Mouse (Mus musculus) gastrocnemius, adult 18-20 months (tissue): ENCODE results near the gene Asxl2. TPM values are rescaled to one million over a fixed set of nuclear protein-coding genes. Genes with fewer than 3 reads are reported as not detected.
"Not testable (repeated sequence)": the region's sequence is repeated elsewhere in the genome, so short reads cannot be mapped to it uniquely, and the experiment has no call there.

Experiments
- DNase-seq: peaks from one replicate; pipeline ENCODE4 v3.0.0; 2021; ENCODE audit warnings: low spot score
- long read RNA-seq, 2 experiments: library from polyadenylated mRNA; stranded (forward); transcript quantifications; one replicate each; pipeline ENCODE4 v2.0.0; 2021
- total RNA-seq, 2 experiments: library from RNA; stranded (reverse); gene quantifications; 2 replicates each; pipeline ENCODE4 v1.2.3; 2021

Asxl2 gene
- 10 to 100 TPM; 15.2 to 17.1 TPM for total RNA-seq
- long read RNA-seq, experiment 1, partial matches to known transcripts, result 0 of 3 reads
- long read RNA-seq, experiment 1, other reads (novel, unspliced or antisense), result 3 of 3 reads
- long read RNA-seq, experiment 2, partial matches to known transcripts, result 0 of 3 reads
- long read RNA-seq, experiment 2, other reads (novel, unspliced or antisense), result 3 of 3 reads

GRCm38 (mm10) chr12:3426530-3427034 lies at the start of gene Asxl2:
Asxl2 (plus strand) TSS chr12:3426857.
- DNase-seq, result peak; percentile 99

DNA sequence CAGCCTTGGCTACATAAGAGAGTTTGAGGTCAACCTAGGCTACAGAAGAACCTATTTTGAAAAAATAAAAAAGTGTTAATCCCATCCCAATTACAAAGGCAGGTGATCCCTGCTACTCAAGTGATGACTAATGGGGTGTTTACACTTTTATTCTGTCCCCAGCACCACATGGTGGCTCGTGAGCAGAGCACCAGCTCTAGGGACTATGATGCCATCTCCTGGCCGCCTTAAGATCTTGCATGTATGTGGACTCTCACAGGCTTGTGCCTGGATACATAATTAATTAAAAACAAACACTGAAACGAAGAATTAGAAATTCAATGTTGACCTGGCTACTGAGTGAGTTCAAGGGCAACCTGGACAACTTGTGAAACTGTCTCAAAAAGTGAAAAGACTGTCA lies 49.5 kb upstream of the Asxl2 start:
- no peak for DNase-seq

- no peak for DNase-seq
Observed at GRCm38 (mm10) chr12:3377755-3378154, 48.9 kb upstream of the Asxl2 start.

- DNase-seq, result no peak
Observed at GRCm38 (mm10) chr12:3384860-3385259, 41.8 kb upstream of the Asxl2 start.

- no peak for DNase-seq
Observed at GRCm38 (mm10) chr12:3385271-3385670, 41.4 kb upstream of the Asxl2 start.

DNA sequence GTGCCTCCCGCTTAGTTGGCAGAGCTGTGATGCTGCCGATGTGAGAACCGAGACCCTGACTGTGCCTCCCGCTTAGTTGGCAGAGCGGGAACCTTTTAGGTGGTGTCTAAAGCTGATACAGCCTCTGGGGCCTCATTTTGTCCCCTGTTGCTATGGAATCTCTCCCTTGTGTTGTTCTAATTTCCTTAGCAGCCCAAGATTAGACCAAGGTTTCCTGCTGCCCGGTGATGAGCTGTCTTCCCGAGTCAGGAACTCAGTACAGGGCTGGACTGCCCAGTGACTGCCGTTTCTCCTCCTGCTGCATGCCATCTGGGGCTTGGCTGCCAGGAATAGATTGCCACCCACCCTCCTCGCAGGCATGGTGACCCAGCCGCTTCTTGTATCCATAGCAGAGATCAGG lies 40.7 kb upstream of the Asxl2 start:
- no peak for DNase-seq

DNA sequence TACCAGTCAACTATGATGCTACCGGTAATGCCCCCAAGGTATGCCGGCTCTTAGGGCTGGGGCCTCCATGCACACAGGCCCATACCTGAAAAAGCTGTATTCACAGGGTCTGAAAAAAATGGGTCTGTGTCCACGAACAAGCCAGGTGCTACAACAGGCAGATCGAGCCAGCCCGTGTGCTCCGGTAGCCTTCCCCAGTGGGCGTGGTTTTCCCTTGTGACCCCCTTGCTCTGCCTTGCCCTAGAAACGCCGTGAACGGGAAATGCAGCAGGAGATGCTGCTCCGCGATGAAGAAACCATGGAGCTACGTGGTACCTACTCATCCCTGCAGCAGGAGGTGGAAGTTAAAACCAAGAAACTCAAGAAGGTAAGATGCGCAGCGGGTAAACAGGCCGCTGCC lies 38.8 kb upstream of the Asxl2 start:
- no peak for DNase-seq

DNA sequence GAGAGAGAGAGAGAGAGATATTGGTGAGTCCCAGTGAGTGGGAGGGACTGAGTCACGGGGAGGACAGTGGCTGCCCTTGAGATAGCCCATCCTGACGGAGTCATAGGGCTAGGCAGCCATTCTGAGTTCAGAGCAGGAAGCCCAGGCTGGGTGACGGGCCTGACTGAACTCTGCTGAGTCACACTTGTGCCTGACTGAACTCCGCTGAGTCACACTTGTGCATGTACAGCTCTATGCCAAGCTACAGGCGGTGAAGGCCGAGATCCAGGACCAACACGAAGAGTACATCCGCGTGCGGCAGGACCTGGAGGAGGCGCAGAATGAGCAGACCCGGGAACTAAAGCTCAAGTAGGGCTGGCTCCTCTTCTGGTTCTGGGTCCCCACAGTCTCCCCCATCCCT lies 37.3 kb upstream of the Asxl2 start:
- DNase-seq, result no peak

- DNase-seq, result no peak
Observed at GRCm38 (mm10) chr12:3390071-3390470, 36.6 kb upstream of the Asxl2 start.

DNA sequence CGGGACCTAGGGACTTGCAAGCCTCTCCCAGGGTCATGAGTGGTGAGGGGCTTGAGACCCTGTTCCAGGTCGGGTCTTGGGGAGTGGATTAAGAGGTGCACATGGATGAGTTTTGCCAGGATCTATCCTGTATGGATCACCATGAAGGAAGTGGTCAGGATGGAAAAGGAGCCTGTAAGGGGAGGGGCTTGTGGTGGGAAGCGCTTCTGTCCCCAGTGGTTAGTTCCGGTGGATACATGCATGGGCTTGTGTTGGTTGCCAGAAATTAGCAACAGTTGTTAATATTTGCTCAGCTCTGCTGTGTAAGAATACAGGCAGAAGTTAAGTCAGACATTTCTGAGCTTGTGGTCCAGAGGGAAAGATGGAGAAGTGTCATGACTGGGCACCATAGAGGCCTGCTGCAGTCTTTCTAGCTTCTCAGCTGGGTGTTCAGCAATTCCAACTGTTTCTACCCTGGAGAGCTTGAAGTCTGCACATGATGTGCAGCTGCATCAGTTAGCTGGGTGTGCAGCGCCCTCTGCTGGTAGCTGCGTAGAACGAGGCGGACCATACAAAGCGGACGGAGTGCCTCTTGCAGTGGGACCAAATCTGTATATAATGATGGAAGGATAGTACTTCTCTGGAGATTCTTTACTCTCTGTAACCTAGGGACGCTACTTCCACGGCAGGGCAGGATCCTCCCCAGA lies 35.9 kb upstream of the Asxl2 start:
- peak; percentile 87 for DNase-seq

DNA sequence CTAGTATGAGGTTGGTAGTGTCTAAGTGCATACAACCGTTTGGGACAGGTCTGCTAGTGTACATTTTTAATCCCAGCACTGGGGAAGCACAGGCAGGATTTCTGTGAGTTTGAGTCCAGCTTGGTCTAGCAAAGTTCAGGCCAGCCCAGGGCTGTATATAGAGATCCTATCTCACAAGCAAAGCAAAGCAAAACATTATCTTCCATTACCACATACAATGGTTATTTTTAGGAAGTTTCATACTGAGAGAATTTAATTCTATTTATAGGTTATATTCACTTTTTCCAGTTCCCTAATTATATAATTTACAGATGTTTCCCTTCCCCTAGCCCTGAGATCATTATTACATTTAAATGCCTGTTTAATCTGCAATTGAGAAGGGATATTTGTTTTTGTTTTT lies 35.4 kb upstream of the Asxl2 start:
- no peak for DNase-seq

DNA sequence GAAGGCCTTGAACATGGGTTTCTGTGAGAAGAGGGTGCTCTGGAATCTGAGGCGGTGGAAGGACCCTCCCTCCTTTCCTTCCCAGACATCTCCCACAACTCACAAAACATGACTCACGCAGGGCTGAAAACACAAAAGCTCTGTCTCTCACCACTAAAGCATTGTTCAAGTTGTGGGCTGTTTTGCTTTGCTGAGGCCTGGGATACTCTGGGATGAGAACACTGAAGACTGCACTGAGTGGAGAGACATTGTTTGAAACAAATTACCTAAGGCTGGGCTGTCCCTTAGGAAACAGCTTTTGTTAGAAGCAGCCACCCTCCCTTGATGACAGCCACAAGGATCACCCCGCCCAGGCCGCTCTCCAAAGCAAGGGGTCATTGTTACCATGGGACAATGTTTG lies 33.5 kb upstream of the Asxl2 start:
- no peak for DNase-seq

- DNase-seq, result peak; percentile 69
Observed at GRCm38 (mm10) chr12:3396931-3397330, 29.7 kb upstream of the Asxl2 start.

GRCm38 (mm10) chr12:3405662-3406061 lies 21.0 kb upstream of the Asxl2 start:
- DNase-seq, result not testable (repeated sequence)

- no peak for DNase-seq
Observed at GRCm38 (mm10) chr12:3406585-3406984, 20.1 kb upstream of the Asxl2 start.

DNA sequence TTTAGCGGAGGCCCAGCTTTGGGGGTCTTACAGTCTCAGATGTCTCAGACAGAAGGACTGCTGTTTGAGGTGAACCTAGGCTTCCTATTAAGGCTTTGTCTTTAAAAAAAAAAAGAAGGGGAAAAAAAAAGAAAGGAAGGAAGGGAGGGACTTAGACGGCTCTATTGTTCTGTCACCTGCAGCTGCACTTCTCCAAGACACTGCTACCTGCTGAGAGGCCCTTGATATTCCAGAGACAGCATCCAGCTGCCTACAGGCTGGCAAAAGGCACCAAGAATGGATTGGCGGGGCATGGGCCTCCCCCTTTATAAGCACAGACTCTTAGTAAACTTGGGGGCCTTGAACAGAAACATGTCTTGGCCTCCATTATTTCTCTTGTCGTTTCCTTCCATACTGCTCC lies 11.7 kb upstream of the Asxl2 start:
- no peak for DNase-seq

DNA sequence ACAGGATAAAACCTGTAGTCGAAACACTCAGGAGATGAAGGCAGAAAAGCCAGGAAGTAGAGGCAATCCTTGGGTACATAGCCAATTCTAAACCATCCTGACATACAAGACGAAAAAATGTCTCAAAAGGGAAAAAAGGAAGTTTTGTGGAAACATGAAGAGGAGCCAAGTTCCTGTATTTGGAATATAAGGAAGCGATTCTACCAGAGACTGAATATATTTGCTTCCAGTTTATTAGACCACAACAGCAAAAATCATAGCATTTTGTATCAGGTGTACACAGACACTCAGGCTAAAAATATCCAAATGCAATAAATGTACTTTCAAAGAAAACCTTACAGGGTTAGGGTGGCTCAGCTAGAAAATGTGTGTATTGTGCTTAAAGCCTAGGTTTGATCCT lies 7.9 kb upstream of the Asxl2 start:
- DNase-seq, result no peak

DNA sequence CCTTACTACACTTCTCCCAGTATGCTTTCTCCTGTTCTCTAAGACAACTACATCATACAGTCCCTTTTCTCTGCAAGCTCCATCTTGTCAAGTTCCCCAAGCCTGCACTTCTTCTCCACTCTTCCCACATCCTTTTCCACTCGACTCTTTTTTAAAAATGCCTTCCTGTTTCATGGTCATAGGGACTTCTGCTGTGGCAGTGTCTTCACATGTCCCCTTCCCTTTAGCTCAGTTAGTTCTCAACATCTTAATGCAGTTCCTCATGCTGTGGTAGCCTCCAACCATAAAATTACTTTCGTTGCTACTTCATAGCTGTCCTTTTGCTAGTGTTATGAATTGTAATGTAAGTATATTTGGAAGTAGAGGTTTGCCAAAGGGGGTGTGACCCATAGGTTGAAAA lies 6.1 kb upstream of the Asxl2 start:
- no peak for DNase-seq

DNA sequence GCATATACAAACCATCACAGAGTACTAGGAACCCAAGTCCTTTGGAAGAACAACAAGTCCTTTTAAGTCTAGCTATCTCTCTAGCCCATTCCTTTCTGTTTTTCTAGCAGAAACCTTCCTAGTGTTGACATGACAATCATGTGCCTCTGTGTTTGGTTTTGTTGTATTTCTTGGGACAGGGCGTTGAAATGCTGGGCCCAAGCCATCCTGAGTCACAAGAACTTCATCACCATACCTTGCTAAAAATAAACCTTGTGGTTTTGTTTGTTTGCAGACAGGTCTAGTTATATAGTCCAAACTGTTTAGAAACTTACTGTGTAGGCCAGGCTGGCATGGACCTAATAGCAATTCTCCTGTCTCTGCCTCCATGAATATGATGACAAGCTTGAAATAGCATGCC lies 3.9 kb upstream of the Asxl2 start:
- DNase-seq, result no peak

- DNase-seq, result no peak
Observed at GRCm38 (mm10) chr12:3424179-3424578, 2.5 kb upstream of the Asxl2 start.

DNA sequence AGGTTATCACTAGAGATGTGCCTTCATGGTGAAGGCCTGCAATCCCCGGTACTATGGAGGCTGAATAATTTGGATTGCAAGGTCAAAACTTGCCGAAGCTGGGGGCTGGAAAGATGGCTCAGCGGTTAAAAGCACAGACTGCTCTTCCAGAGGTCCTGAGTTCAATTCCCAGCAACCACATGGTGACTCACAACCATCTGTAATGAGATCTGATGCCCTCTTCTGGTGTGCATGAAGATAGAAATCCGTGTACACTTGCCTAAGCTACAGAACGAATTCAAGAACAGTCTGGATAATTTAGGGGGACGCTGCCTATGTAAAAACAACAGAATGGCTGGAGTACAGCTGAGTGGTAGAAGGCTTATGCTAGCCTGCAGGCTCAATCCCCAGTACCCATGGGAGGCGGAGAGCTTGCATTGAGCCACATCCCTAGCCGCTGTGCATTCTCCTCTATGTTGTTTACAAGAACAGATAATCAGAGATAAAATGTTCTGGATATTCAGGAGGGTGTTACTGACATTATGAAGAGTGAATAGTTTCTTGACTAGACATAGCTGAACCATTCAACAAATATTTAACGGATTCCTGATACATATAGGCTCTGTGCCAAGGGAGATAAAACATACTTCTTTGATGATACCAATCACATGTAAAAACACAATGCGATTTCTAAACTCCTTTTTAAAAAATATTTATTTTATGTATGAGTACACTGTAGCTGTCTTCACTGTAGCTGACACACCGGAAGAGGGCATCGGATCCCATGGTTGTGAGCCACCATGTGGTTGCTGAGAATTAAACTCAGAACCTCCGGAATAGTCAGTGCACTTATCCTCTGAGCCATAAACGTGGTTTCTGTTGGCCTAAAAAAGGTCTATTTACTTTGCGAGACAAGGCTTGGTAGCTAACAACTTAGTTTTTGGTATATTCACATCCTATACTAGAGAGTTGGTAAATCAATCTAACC lies 999 bp upstream of the Asxl2 start:
- DNase-seq, result peak; percentile 36
